Mouse (Mus musculus): ENCODE results near the gene Olfr90. TPM values are rescaled to one million over a fixed set of nuclear protein-coding genes. Genes with fewer than 3 reads are reported as not detected.

Olfr90 gene
- polyA plus RNA-seq, 1 experiment from 2014 or later: not detected

DNA sequence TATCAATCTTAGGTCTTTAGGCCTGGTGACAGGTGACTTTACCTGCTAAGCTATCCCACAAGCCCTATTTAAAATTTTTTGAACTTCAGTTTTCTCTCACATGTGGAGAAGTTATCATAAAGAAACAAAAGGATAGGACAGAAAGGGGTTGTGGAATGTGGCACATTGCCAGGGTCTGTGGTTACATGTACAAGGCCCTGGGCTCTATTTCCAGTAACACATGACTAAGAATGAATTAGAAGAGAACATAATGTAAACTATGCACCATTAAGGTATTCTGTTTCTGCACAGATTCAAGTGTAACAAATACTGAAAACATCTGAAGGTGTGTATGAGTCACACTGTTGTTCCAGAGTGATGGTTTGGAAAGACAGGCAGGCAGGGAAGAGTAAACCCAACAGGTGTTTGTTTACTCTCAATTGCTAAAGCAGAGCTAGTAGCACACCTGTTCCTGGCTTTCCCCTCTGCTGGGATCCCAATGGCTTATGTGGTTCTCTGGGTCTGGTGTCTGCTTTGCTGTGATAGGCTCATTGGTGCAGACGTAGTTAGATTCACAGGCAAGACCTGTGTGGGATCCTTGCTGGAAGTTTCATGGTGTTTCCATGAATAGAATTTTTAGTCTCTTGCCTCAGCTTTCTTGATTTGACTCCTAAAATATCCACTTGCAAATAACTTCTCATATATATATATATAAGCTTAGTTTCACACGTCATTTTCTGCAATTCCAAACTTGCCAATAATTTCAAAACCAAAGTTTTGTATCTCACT, 49.0 kb downstream of the Olfr90 start:
- Histone ChIP-seq H3K4me1 (no peaks in the 10 kb centered on the region), H3K9ac (replicated peaks) (no peak overlapping the region), H3K4me2 (replicated peaks) (no peak overlapping the region), H3K9me3 (no peaks in the 10 kb centered on the region), H3K4me3 (no peak overlapping the region), H3K27me3 (no peaks in the 10 kb centered on the region), H3K27ac (replicated peaks) (no peak overlapping the region), H3K36me3 (no peaks in the 10 kb centered on the region)
- ATAC-seq (replicated peaks): no peak
- WGBS: 80% methylated on average over 2 of the region's 2 CpGs

Other genes starting within 250 kb of the Olfr90 start
- 0.18 and 0.51 TPM in 2 replicates for gene Trim15, start 221.3 kb downstream of the Olfr90 start, polyA plus RNA-seq (2015; fragmentation: Nextera tagmentation; extraction: Ambion mirVana)
- 1.2 and 1.8 TPM in 2 replicates for gene Trim10, start 218.9 kb downstream of the Olfr90 start, polyA plus RNA-seq (2015; fragmentation: Nextera tagmentation; extraction: Ambion mirVana)
- not detected in 2 replicates for gene Trim40, start 198.4 kb downstream of the Olfr90 start, polyA plus RNA-seq (2015; fragmentation: Nextera tagmentation; extraction: Ambion mirVana)
- not detected in 2 replicates for gene Trim31, start 190.4 kb downstream of the Olfr90 start, polyA plus RNA-seq (2015; fragmentation: Nextera tagmentation; extraction: Ambion mirVana)
- gene Rnf39, start 145.6 kb downstream of the Olfr90 start, polyA plus RNA-seq (2015; fragmentation: Nextera tagmentation; extraction: Ambion mirVana): 0.78 and 0.80 TPM in 2 replicates
- gene Ppp1r11, start 136.8 kb downstream of the Olfr90 start, polyA plus RNA-seq (2015; fragmentation: Nextera tagmentation; extraction: Ambion mirVana): 156 and 164 TPM in 2 replicates
- 71.2 and 74.1 TPM in 2 replicates for gene Znrd1, start 129.9 kb downstream of the Olfr90 start, polyA plus RNA-seq (2015; fragmentation: Nextera tagmentation; extraction: Ambion mirVana)
- 5.1 and 5.9 TPM in 2 replicates for gene Znrd1as, start 129.9 kb downstream of the Olfr90 start, polyA plus RNA-seq (2015; fragmentation: Nextera tagmentation; extraction: Ambion mirVana)
- gene 2410137M14Rik, start 107.3 kb downstream of the Olfr90 start, polyA plus RNA-seq (2015; fragmentation: Nextera tagmentation; extraction: Ambion mirVana): 0.37 TPM in 1 of 2 replicates, not detected in the other
- 2.0 TPM in 2 replicates for gene H2-M5, start 99.0 kb downstream of the Olfr90 start, polyA plus RNA-seq (2015; fragmentation: Nextera tagmentation; extraction: Ambion mirVana)
- 329 and 340 TPM in 2 replicates for gene Zfp57, start 87.3 kb downstream of the Olfr90 start, polyA plus RNA-seq (2015; fragmentation: Nextera tagmentation; extraction: Ambion mirVana)
- 1.9 and 2.4 TPM in 2 replicates for gene Mog, start 65.1 kb downstream of the Olfr90 start, polyA plus RNA-seq (2015; fragmentation: Nextera tagmentation; extraction: Ambion mirVana)
- 50.9 and 53.1 TPM in 2 replicates for gene Gabbr1, start 42.5 kb downstream of the Olfr90 start, polyA plus RNA-seq (2015; fragmentation: Nextera tagmentation; extraction: Ambion mirVana)
- gene Olfr91, start 9.8 kb upstream of the Olfr90 start, polyA plus RNA-seq (2015; fragmentation: Nextera tagmentation; extraction: Ambion mirVana): not detected in 2 replicates
- gene Olfr92, start 31.6 kb upstream of the Olfr90 start, polyA plus RNA-seq (2015; fragmentation: Nextera tagmentation; extraction: Ambion mirVana): not detected in 2 replicates
- gene Olfr93, start 73.0 kb upstream of the Olfr90 start, polyA plus RNA-seq (2015; fragmentation: Nextera tagmentation; extraction: Ambion mirVana): not detected in 2 replicates
- not detected in 2 replicates for gene Ubd, start 105.4 kb upstream of the Olfr90 start, polyA plus RNA-seq (2015; fragmentation: Nextera tagmentation; extraction: Ambion mirVana)
- gene Olfr94, start 112.5 kb upstream of the Olfr90 start, polyA plus RNA-seq (2015; fragmentation: Nextera tagmentation; extraction: Ambion mirVana): not detected in 2 replicates
- not detected in 2 replicates for gene Olfr95, start 124.6 kb upstream of the Olfr90 start, polyA plus RNA-seq (2015; fragmentation: Nextera tagmentation; extraction: Ambion mirVana)
- not detected in 2 replicates for gene Olfr96, start 131.6 kb upstream of the Olfr90 start, polyA plus RNA-seq (2015; fragmentation: Nextera tagmentation; extraction: Ambion mirVana)
- gene Olfr97, start 148.8 kb upstream of the Olfr90 start, polyA plus RNA-seq (2015; fragmentation: Nextera tagmentation; extraction: Ambion mirVana): not detected in 2 replicates
- not detected in 2 replicates for gene Olfr98, start 175.2 kb upstream of the Olfr90 start, polyA plus RNA-seq (2015; fragmentation: Nextera tagmentation; extraction: Ambion mirVana)
- 0.61 and 1.0 TPM in 2 replicates for gene H2-M3, start 181.7 kb upstream of the Olfr90 start, polyA plus RNA-seq (2015; fragmentation: Nextera tagmentation; extraction: Ambion mirVana)
- gene Olfr99, start 195.0 kb upstream of the Olfr90 start, polyA plus RNA-seq (2015; fragmentation: Nextera tagmentation; extraction: Ambion mirVana): not detected in 2 replicates
- gene Olfr101, start 215.8 kb upstream of the Olfr90 start, polyA plus RNA-seq (2015; fragmentation: Nextera tagmentation; extraction: Ambion mirVana): not detected in 2 replicates
- not detected in 2 replicates for gene Olfr102, start 228.6 kb upstream of the Olfr90 start, polyA plus RNA-seq (2015; fragmentation: Nextera tagmentation; extraction: Ambion mirVana)

All from forebrain, embryonic 15.5 days (tissue).